Mouse (Mus musculus) ES-Bruce4 (cell line): Measurements from ENCODE around the gene Cacna1d.

Experiments
- CTCF ChIP-seq: IDR thresholded peaks from one replicate; pipeline ENCODE4 v1.8.1; 2011; ENCODE audit warnings: low read depth, low read length
- EP300 ChIP-seq: IDR thresholded peaks from 2 replicates; pipeline ENCODE4 v1.6.1; 2011; ENCODE audit warnings: low read depth, low read length; ENCODE audit not compliant: insufficient read depth
- POLR2A ChIP-seq: IDR thresholded peaks from one replicate; pipeline ENCODE4 v1.8.1; 2011; ENCODE audit warnings: low read length; ENCODE audit not compliant: insufficient read depth

DNA sequence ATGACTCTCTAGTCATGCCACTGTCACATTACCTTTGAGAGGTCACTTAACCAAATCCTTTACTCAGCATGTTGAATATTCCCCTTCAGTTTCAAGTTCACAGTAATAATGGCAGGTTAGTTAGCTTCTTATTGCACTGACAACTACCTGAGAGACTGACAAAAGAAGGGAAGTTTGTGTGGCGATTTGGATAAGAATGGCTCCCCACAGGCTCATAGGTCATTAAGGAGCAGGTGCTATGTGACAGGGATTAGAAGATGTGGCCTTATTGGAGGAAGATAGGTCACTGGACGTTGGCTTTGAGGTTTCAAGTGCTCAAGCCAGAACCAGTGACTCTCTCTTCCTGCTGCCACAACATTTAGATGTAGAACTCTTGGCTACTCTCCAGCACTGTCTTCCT lies 77.1 kb downstream of the Cacna1d start:
- TF ChIP-seq CTCF (no peak), POLR2A (no peak), EP300 (no peak)
